In genomic region chr11:5427251-5427650, GRCm38 (mm10) we compare ENCODE assay signal across 20 mouse cellular contexts. TPM values are rescaled to one million over a fixed set of nuclear protein-coding genes. Genes with fewer than 3 reads are reported as not detected.
DNase-seq lines count a peak whose midpoint lies in the region; ATAC-seq and TF ChIP-seq lines count a peak whose summit lies in the region.
"Had no signal": no experiment of that assay in that cellular context is flagged by ENCODE, and none has a peak within 500 bp of the region (broad histone marks: within the 10 kb centered on the region; RNA-seq: fewer than 3 reads in every experiment).

No protein-coding gene starts in this region.

- no peaks in the 10 kb centered on the region for H3K36me3 ChIP-seq in lung, embryonic 16.5 days (ENCODE audit: control insufficient read depth, insufficient read depth, low read length)
- H3K36me3 ChIP-seq in limb, embryonic 14.5 days (ENCODE audit: control insufficient read depth, insufficient read depth, low read length) = no peaks in the 10 kb centered on the region
- H3K36me3 ChIP-seq: embryonic facial prominence, embryonic 12.5 days; forebrain, embryonic 10.5 days; forebrain, embryonic 15.5 days; heart, embryonic 10.5 days; hindbrain, embryonic 12.5 days had no signal

- H3K9ac ChIP-seq in lung, embryonic 16.5 days (ENCODE audit: low read length) = no peak overlapping the region
- H3K9ac ChIP-seq in limb, embryonic 14.5 days (ENCODE audit: low read depth, low read length, severe bottlenecking) = no peak overlapping the region
- H3K9ac ChIP-seq: embryonic facial prominence, embryonic 12.5 days; forebrain, embryonic 15.5 days; hindbrain, embryonic 12.5 days had no signal

- no peak overlapping the region for H3K27ac ChIP-seq in lung, embryonic 16.5 days (ENCODE audit: low read length)
- no peak overlapping the region for H3K27ac ChIP-seq in limb, embryonic 14.5 days (replicated peaks; ENCODE audit: low read depth, low read length)
- H3K27ac ChIP-seq: embryonic facial prominence, embryonic 12.5 days; forebrain, embryonic 10.5 days; forebrain, embryonic 15.5 days; heart, embryonic 10.5 days; hindbrain, embryonic 12.5 days had no signal

- no peaks in the 10 kb centered on the region for H3K27me3 ChIP-seq in lung, embryonic 16.5 days (ENCODE audit: control insufficient read depth, insufficient read depth, low read depth, low read length)
- H3K27me3 ChIP-seq in limb, embryonic 14.5 days (ENCODE audit: control insufficient read depth, insufficient read depth, low read length) = no peaks in the 10 kb centered on the region
- H3K27me3 ChIP-seq: embryonic facial prominence, embryonic 12.5 days; forebrain, embryonic 15.5 days; hindbrain, embryonic 12.5 days had no signal

- peak; percentile 23 for DNase-seq in heart, adult 11 months
- DNase-seq in heart, adult 9 months (ENCODE audit: low spot score in 2 of 2) = no peak
- DNase-seq in lung, adult 18-20 months = no peak
- peak; percentile 51 for DNase-seq in limb, embryonic 14.5 days (ENCODE audit: low spot score)
- DNase-seq in thymus, adult 18-20 months = no peak
- DNase-seq: adrenal gland, adult 2 months; adrenal gland, postnatal 25 days; cerebellum, postnatal 10 days; gastrocnemius, postnatal 25 days; heart, postnatal 10 days; heart, postnatal 4 days had no signal

- 40% methylated on average over 3 of the region's 3 CpGs for WGBS in lung, embryonic 16.5 days
- WGBS in limb, embryonic 14.5 days = 12% methylated on average over 3 of the region's 3 CpGs

- no peaks in the 10 kb centered on the region for H3K9me3 ChIP-seq in lung, embryonic 16.5 days (ENCODE audit: control insufficient read depth, low read length)
- no peaks in the 10 kb centered on the region for H3K9me3 ChIP-seq in limb, embryonic 14.5 days (ENCODE audit: control insufficient read depth, low read length)
- H3K9me3 ChIP-seq: embryonic facial prominence, embryonic 12.5 days; forebrain, embryonic 10.5 days; forebrain, embryonic 15.5 days; heart, embryonic 10.5 days; hindbrain, embryonic 12.5 days had no signal

- ATAC-seq in lung, embryonic 16.5 days (ENCODE audit: low read depth) = peak; percentile 42; the same call in 1 of the 2 replicates
- ATAC-seq in limb, embryonic 14.5 days (ENCODE audit: low FRiP score, low read depth) = 0 out of 2 replicates have a peak, but pooled peaks have one; percentile 9
- ATAC-seq: forebrain, embryonic 15.5 days; hindbrain, embryonic 16.5 days; inflammation-experienced regulatory T-cells, adult 6 months had no signal

- no peak overlapping the region for H3K4me2 ChIP-seq in lung, embryonic 16.5 days (ENCODE audit: low read depth, low read length)
- H3K4me2 ChIP-seq in limb, embryonic 14.5 days (replicated peaks; ENCODE audit: low read depth, low read length, severe bottlenecking) = no peak overlapping the region
- H3K4me2 ChIP-seq: embryonic facial prominence, embryonic 12.5 days; forebrain, embryonic 15.5 days; hindbrain, embryonic 12.5 days had no signal

- H3K4me1 ChIP-seq in lung, embryonic 16.5 days (replicated peaks; ENCODE audit: control insufficient read depth, insufficient read depth, low read length) = peaks cover 42% of the 10 kb centered on the region
- H3K4me1 ChIP-seq in limb, embryonic 14.5 days (ENCODE audit: control insufficient read depth, insufficient read depth, low read length) = peaks cover 24% of the 10 kb centered on the region

- TF ChIP-seq POLR2A in limb, embryonic 14.5 days (IDR thresholded peaks at IDR 0.05; ENCODE audit: borderline replicate concordance, extremely low read depth, insufficient read depth, insufficient read length) = no peak

- no peak overlapping the region for H3K4me3 ChIP-seq in lung, embryonic 16.5 days (ENCODE audit: low read length)
- no peak overlapping the region for H3K4me3 ChIP-seq in limb, embryonic 14.5 days (replicated peaks; ENCODE audit: low read length)
- H3K4me3 ChIP-seq: embryonic facial prominence, embryonic 12.5 days; erythroblast, embryonic 14.5 days; forebrain, embryonic 10.5 days; forebrain, embryonic 15.5 days; heart, embryonic 10.5 days; hindbrain, embryonic 12.5 days had no signal

RNA-seq across cellular contexts. Expression of gene Znrf3, which starts 17.4 kb away (rescaled TPM):
- polyA plus RNA-seq in lung, embryonic 16.5 days (2015; fragmentation: Nextera tagmentation; extraction: Ambion mirVana) = 15.9 and 17.2 TPM in 2 replicates
- polyA plus RNA-seq in limb, embryonic 14.5 days (2012; rRNA removed) = 8.0 and 10.6 TPM in 2 replicates
- polyA plus RNA-seq in limb, embryonic 14.5 days (2014; fragmentation: Nextera tagmentation; extraction: Ambion mirVana) = 12.9 and 14.4 TPM in 2 replicates

Comparison
In these comparisons a context has a peak if more than half of its experiments do, and no peak if none do; other contexts are left out.
1. DNase-seq: peak in heart, adult 11 months (single experiment) and limb, embryonic 14.5 days (single experiment); none in heart, adult 9 months (0 of 2), lung, adult 18-20 months (0 of 2) and thymus, adult 18-20 months (0 of 2).